Mouse (Mus musculus) bone marrow, adult 2 months (tissue): ENCODE results near the gene Nlrx1. TPM values are rescaled to one million over a fixed set of nuclear protein-coding genes. Genes with fewer than 3 reads are reported as not detected.
A peak's percentile ranks its signal among the peaks of the same experiment; 100 is the strongest.

ENCODE experiments used
- H3K27ac ChIP-seq: fragments of 200-500 bp; 2 replicates; pipeline ENCODE4 v1.5.1; 2012; ENCODE audit warnings: low read depth, mild to moderate bottlenecking, control low read depth, inconsistent platforms, low read length; ENCODE audit not compliant: control insufficient read depth, poor library complexity, insufficient read depth
- H3K4me1 ChIP-seq: fragments of 200-500 bp; 2 replicates; pipeline ENCODE4 v1.6.1; 2011; ENCODE audit warnings: low read length; ENCODE audit not compliant: control insufficient read depth, insufficient read depth
- H3K4me3 ChIP-seq: fragments of 200-500 bp; replicated peaks from 2 replicates; pipeline ENCODE3; 2011; ENCODE audit warnings: mild to moderate bottlenecking, low read depth, low read length, control low read depth; ENCODE audit not compliant: control insufficient read depth
- CTCF ChIP-seq: fragments of 200-500 bp; IDR thresholded peaks from 2 replicates; pipeline ENCODE4 v1.5.1; 2011; ENCODE audit warnings: low read length, control low read depth; ENCODE audit not compliant: control insufficient read depth, insufficient read depth
- POLR2A ChIP-seq: fragments of 200-500 bp; IDR thresholded peaks from 2 replicates; pipeline ENCODE4 v1.6.1; 2011; ENCODE audit warnings: low read depth, mild to moderate bottlenecking, control low read depth, low read length, borderline replicate concordance; ENCODE audit not compliant: control insufficient read depth
- WGBS: fragments of 180-500 bp; shearing (Covaris S2); methylation state at CpG from one replicate; pipeline ENCODE4 v1.1.7; 2018; 5-methylcytosine and 5-hydroxymethylcytosine counted together
- polyA plus RNA-seq: library from polyadenylated mRNA; stranded (reverse); fragments of >200 nt; gene quantifications from 2 replicates; pipeline ENCODE4 v1.2.4, GENCODE M21; 2011; ENCODE audit warnings: low replicate concordance; ENCODE audit not compliant: missing spikeins, insufficient read depth, insufficient read length

Nlrx1 gene
- polyA plus RNA-seq, 1 experiment = 25.0 TPM

DNA sequence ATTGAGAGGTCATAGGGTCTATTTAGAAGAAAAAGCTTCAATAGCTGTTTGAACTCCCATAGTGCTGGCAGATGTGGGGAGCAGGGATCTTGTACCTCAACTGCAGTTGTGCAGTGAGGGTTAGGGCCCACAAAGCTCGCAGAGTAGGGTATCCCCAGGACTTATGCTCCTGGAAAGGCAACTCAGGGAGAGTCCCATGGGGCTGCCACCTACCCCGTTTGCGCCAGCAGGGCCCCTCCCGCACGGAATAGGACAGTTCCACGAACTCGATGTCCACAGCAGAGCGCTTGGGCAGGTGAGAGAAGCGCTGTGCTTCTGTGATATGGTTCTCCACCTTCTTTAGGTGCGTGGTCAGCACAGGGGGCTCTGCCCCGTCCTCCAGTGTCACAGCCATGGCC, 18.6 kb upstream of the Nlrx1 start:
- Histone ChIP-seq H3K4me1 (no peaks in the 10 kb centered on the region; the same call in 1 of the 2 replicates), H3K27ac (peak overlapping the region; percentile 71), H3K4me3 (peak overlapping the region; percentile 87)
- WGBS = 10% methylated on average over 11 of the region's 11 CpGs
- TF ChIP-seq CTCF (no peak), POLR2A (no peak)

DNA sequence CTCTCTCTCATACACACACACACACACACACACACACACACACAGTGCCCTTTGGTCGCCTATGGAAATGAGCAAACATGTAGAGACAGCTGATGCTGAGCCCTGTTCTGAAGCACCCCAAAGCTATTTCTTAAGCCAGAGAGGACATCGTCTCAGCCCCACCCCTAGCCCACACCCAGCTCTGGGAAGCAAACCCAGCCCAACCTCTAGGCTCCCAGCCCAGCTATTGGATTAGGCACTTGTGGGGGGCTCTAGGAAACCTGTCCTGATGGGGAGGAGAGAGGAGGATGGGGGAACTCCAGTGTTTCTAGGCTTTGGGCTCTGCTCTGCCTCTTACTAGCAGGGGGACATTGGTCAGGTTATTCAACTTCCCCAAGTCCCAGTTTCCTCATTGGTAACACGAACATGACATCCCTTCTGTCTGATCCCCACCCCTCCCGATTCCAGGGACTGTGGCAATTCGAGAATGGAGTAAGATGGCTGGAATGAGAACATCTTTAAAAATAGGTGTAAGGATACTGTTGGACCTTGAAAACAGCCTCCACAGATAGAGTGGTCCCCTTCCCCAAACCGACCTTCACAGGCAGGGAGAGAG, 18.0 kb upstream of the Nlrx1 start:
- WGBS = 7% methylated on average over 6 of the region's 6 CpGs
- peak overlapping the region; percentile 54 for H3K27ac ChIP-seq
- TF ChIP-seq CTCF (no peak), POLR2A (no peak)
- H3K4me1 ChIP-seq = no peaks in the 10 kb centered on the region; the same call in 1 of the 2 replicates
- peak overlapping the region; percentile 73 for H3K4me3 ChIP-seq

DNA sequence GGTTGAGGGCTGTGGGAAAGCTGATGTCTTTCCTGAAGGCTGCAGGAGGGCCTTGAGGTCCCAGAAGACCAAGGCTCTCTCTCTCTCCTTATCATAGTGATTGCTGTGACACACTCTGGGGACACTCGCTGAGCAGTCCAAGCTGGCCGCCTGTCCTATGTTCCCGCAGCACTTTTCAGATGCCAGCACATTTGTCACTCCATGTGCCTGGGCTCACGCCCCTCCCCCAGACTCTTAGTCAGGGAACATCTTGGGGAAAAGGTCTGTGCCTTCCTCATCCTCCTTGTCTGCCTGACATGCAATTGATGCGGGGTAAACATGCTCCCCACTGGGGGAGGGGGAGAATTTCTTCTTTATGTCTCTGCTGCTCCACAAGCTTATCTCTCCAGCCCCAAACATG, 14.8 kb upstream of the Nlrx1 start:
- Histone ChIP-seq H3K4me1 (no peaks in the 10 kb centered on the region), H3K4me3 (no peak overlapping the region), H3K27ac (no peak overlapping the region)
- TF ChIP-seq CTCF (peak; percentile 1; the same call in 1 of the 2 replicates), POLR2A (no peak)
- 84% methylated on average over 5 of the region's 5 CpGs for WGBS

DNA sequence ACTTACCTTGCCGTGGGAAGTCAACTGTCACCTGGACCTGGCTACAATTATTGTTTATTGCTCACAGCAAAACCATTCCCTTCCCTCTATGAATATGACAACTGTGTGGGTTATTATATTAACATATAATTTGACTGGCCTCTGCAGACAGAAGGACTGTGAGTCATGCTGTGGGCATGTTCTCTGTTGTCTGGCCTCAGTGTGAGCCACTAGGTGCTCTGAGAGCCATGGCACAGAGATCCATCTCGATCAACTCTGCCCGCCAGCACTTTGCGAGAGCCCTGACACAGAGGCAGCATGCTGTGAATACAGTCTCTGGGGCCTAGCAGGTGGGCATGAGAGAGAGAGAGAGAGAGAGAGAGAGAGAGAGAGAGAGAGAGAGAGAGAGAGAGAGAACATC, 1.6 kb upstream of the Nlrx1 start:
- Histone ChIP-seq H3K4me3 (no peak overlapping the region), H3K27ac (no peak overlapping the region), H3K4me1 (peaks cover 2% of the 10 kb centered on the region)
- TF ChIP-seq CTCF (no peak), POLR2A (no peak)
- 90% methylated on average over 4 of the region's 4 CpGs for WGBS

DNA sequence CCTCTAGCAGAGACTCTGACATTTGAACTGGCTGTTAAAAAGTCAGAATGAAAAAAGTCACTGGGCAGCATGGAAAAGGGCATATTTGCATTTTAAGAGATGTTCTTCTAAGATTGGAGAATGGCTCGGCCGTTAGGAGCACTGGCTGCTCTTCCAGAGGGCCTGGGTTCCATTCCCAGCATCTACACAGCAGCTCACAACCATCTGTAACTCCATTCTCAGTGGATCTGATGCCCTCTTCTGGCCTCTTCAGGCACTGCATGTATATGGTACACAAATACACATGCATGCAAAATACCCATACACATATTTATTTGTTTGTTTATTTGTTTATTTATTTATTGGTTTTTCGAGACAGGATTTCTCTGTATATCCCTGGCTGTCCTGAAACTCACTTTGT, 678 bp upstream of the Nlrx1 start:
- no peak overlapping the region for H3K4me3 ChIP-seq
- 77% methylated on average over 3 of the region's 3 CpGs for WGBS
- peak overlapping the region; percentile 98; the same call in 1 of the 2 replicates for H3K27ac ChIP-seq
- peaks cover 2% of the 10 kb centered on the region for H3K4me1 ChIP-seq
- peak; percentile 30 for TF ChIP-seq CTCF
- TF ChIP-seq POLR2A = no peak

DNA sequence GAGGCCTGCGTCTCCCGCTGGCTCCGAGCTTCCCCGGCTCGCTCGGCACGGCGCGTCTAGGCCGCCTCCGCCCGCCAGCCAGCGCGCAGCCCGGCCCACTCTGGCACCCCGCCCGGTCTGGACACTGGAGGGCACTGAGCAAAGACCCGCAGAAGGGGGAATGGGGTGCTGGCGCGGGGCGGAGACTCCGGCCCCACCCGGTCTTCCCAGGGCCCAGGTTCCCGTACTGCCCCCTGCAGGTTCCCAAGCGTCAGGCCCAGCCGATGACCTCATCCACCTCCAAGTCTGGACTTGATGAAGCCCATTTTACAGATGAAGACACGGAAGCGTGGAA, 405 bp downstream of the Nlrx1 start:
- 1% methylated on average over 28 of the region's 28 CpGs for WGBS
- Histone ChIP-seq H3K4me1 (peaks cover 2% of the 10 kb centered on the region), H3K27ac (peak overlapping the region; percentile 98), H3K4me3 (peak overlapping the region; percentile 67)
- TF ChIP-seq POLR2A = peak; percentile 62; the same call in 1 of the 2 replicates
- TF ChIP-seq CTCF = peak; percentile 81

DNA sequence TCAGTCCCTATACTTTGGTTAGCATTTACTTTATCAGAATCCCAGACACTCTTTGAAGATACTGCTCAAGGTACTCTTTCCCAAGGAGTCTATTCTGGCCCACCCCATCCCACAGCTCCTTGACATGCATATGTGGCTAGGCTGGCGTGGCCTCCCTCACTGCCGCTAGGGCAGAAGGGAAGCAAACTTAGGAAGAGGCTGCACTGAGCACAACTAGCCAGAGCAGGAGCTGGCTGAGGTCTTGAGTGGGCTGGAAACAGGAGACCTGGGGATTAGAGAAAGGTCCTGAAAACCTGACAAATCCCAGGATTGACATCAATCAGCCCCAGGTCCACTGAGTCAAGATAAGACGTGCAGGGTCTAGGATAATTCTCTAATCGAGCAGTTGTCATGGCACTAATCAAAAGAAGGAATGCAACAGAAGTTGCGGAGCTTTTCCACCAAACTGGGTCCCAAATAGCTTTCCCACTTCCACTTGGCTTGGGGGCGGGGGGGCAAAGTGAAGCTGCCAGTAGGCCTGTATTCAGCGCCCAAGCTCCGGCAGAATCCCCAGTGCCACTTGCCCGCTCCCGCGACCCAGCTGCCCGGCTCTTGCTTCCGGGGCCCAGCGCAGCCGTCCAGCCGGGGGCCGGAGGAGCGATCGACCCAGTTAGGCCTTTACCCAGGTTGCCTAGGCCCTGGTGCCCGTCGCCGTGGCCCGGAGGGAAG, 926 bp downstream of the Nlrx1 start:
- Histone ChIP-seq H3K27ac (peak overlapping the region; percentile 98), H3K4me1 (peaks cover 2% of the 10 kb centered on the region), H3K4me3 (peak overlapping the region; percentile 67)
- no peak for TF ChIP-seq POLR2A
- TF ChIP-seq CTCF = no peak
- WGBS = 5% methylated on average over 23 of the region's 23 CpGs

DNA sequence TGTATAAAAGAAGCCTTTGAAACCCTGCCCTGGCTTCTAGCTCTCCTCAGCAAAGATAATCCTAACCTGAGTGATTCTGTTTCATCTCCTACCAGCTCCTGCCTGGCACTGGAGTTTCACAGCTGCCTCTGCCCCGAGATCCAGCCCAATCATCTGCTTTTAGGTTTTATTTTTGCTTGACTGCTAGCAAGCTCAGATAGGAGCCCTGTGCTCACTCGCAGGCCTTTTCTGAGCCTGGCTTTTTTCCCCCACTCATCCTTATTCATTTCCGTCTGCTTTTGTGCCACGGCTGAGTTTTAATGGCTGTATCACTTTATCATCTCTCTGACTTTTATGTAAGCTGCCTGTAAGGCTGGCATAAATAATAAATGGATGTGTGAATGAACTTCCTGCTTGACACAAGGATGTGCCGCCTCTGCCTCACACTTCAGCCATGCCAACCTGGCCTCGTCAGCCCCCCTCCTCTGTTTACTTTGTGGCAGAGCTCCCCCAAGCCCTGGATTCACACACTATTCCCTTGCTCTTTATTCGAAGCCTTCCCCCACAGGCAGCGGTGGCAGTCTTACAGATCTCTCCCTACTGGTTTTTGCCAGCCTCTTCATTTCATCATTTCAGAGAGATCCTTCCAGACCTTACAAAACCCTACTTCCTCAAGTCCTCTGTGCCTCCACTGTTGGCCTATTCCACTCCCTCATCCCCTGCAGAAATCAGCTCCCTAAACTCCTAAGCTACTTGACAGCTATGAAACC, 1.7 kb downstream of the Nlrx1 start:
- Histone ChIP-seq H3K4me3 (peak overlapping the region; percentile 67), H3K4me1 (peaks cover 2% of the 10 kb centered on the region), H3K27ac (peak overlapping the region; percentile 98)
- TF ChIP-seq POLR2A (no peak), CTCF (no peak)
- WGBS = 46% methylated on average over 8 of the region's 8 CpGs
